Mouse (Mus musculus): ENCODE measurements at regions not wholly inside any gene's neighbourhood (a gene's known extent, or its start where the extent isn't known, plus 50 kb on each side); places are given as distances from the start of the nearest gene placed in this dataset.

DNA sequence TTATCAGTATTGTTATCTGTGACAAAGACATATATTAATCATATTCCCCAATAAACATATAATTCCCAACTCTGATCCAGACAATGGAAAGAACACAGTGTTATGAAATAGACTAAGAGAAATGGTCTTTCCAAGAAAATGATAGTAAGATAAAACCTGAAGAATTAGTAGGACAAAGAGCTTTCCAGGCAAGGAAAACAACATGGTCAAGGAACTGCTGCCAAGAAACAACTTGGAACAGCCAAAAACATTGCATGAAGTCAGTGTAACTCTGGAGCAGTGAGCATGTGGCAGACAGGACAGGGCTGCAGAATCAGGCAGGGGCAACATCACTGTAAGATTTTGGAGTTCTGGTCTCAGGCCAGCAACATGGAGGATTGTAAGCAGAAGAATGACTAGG lies 288.0 kb downstream of the Ostf1 start:
- H3K27me3 ChIP-seq (ENCODE audit: control insufficient read depth, insufficient read depth, low read length), result no peaks in the 10 kb centered on the region; the same call in 1 of the 2 replicates
- no peaks in the 10 kb centered on the region for H3K4me1 ChIP-seq (ENCODE audit: control insufficient read depth, insufficient read depth, low read length)
- no peak overlapping the region for H3K27ac ChIP-seq (ENCODE audit: insufficient read depth, low read length)
- TF ChIP-seq CTCF (IDR thresholded peaks at IDR 0.05; ENCODE audit: borderline replicate concordance, insufficient read depth, low read depth, low read length), result no peak
- no peak for TF ChIP-seq POLR2A (IDR thresholded peaks at IDR 0.05; ENCODE audit: borderline replicate concordance, insufficient read depth, low read length)
- DNase-seq, result no peak
- H3K4me3 ChIP-seq (replicated peaks; ENCODE audit: insufficient read depth, low read depth, low read length), result no peak overlapping the region

DNA sequence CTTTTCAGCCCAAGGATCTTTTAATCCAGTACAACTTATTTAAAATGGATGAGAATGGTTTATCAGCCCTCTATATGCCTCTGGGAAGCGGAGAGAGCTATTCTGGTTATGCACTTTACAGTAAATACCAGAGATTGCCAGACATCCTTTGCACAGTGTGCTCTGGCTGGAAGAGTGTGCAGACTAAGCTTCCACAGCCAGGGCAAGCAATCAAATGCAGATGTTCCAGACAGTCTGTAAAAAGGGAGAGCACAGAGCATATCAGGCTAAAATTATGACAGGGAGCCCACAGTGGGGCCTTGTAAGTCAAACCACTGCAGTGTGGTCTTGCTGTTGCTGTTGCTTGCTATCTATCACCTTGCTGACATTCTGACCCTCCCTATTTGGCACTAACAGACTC lies 288.6 kb downstream of the Ostf1 start:
- Histone ChIP-seq H3K27me3 (ENCODE audit: control insufficient read depth, insufficient read depth, low read length) (no peaks in the 10 kb centered on the region; the same call in 1 of the 2 replicates), H3K4me1 (ENCODE audit: control insufficient read depth, insufficient read depth, low read length) (no peaks in the 10 kb centered on the region), H3K4me3 (replicated peaks; ENCODE audit: insufficient read depth, low read depth, low read length) (no peak overlapping the region), H3K27ac (ENCODE audit: insufficient read depth, low read length) (no peak overlapping the region)
- DNase-seq, result no peak
- 85% methylated on average over 1 of the region's 1 CpGs for WGBS
- TF ChIP-seq CTCF (IDR thresholded peaks at IDR 0.05; ENCODE audit: borderline replicate concordance, insufficient read depth, low read depth, low read length), result no peak
- no peak for TF ChIP-seq POLR2A (IDR thresholded peaks at IDR 0.05; ENCODE audit: borderline replicate concordance, insufficient read depth, low read length)

DNA sequence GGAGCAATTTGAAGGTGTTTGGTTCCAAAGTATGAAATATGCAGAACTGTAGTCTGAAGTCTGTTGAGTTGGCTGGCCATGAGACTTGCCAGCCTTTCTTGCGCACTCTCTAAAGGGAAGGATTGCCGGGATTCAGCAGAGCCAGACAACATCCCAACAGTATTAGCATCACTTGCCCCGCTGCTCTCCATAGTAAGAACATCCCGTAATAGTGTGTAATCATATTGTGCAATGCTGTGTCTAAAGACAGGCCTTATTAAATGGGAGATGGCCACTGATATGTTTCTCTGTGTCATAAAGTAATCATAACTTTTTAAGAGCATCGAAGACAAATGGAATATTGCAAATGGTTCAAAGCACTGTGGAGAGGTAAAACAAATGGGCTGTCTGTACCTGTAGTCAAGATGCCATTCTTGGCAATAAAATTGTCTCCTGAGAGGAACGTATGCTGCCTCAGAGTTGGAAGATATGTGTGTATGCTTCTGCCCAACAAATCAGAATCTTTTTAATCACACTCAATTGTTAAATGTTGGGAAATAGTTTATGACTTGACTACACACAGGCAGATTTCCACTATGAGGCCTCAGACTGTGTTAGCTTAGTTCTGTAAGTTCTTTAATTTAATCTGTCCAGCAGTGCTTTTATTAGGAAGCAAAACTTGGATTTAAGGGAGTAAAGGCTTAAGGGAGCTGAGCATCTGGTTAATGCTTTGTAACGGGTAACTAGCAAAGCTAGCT lies 293.6 kb downstream of the Ostf1 start:
- Histone ChIP-seq H3K4me1 (ENCODE audit: control insufficient read depth, insufficient read depth, low read length) (no peaks in the 10 kb centered on the region), H3K27me3 (ENCODE audit: control insufficient read depth, insufficient read depth, low read length) (no peaks in the 10 kb centered on the region; the same call in 1 of the 2 replicates), H3K27ac (ENCODE audit: insufficient read depth, low read length) (no peak overlapping the region), H3K4me3 (replicated peaks; ENCODE audit: insufficient read depth, low read depth, low read length) (no peak overlapping the region)
- WGBS, result 90% methylated on average over 7 of the region's 7 CpGs
- TF ChIP-seq CTCF (IDR thresholded peaks at IDR 0.05; ENCODE audit: borderline replicate concordance, insufficient read depth, low read depth, low read length), result no peak
- TF ChIP-seq POLR2A (IDR thresholded peaks at IDR 0.05; ENCODE audit: borderline replicate concordance, insufficient read depth, low read length), result no peak
- DNase-seq, result no peak

- Histone ChIP-seq H3K27ac (ENCODE audit: insufficient read depth, low read length) (no peak overlapping the region), H3K4me3 (replicated peaks; ENCODE audit: insufficient read depth, low read depth, low read length) (no peak overlapping the region), H3K27me3 (ENCODE audit: control insufficient read depth, insufficient read depth, low read length) (no peaks in the 10 kb centered on the region; the same call in 1 of the 2 replicates), H3K4me1 (ENCODE audit: control insufficient read depth, insufficient read depth, low read length) (no peaks in the 10 kb centered on the region)
- TF ChIP-seq CTCF (IDR thresholded peaks at IDR 0.05; ENCODE audit: borderline replicate concordance, insufficient read depth, low read depth, low read length), result no peak
- no peak for TF ChIP-seq POLR2A (IDR thresholded peaks at IDR 0.05; ENCODE audit: borderline replicate concordance, insufficient read depth, low read length)
- WGBS, result 89% methylated on average over 4 of the region's 4 CpGs
- no peak for DNase-seq
Observed at GRCm38 (mm10) chr19:18336637-18337036, 295.0 kb downstream of the Ostf1 start.

- no peaks in the 10 kb centered on the region; the same call in 1 of the 2 replicates for H3K27me3 ChIP-seq (ENCODE audit: control insufficient read depth, insufficient read depth, low read length)
- no peak for DNase-seq
- WGBS, result 73% methylated on average over 7 of the region's 7 CpGs
- no peak overlapping the region for H3K4me3 ChIP-seq (replicated peaks; ENCODE audit: insufficient read depth, low read depth, low read length)
- no peak overlapping the region for H3K27ac ChIP-seq (ENCODE audit: insufficient read depth, low read length)
- no peak for TF ChIP-seq CTCF (IDR thresholded peaks at IDR 0.05; ENCODE audit: borderline replicate concordance, insufficient read depth, low read depth, low read length)
- no peak for TF ChIP-seq POLR2A (IDR thresholded peaks at IDR 0.05; ENCODE audit: borderline replicate concordance, insufficient read depth, low read length)
- no peaks in the 10 kb centered on the region for H3K4me1 ChIP-seq (ENCODE audit: control insufficient read depth, insufficient read depth, low read length)
Observed at GRCm38 (mm10) chr19:18334639-18335038, 297.0 kb downstream of the Ostf1 start.

GRCm38 (mm10) chr19:18331811-18332210 lies 299.8 kb downstream of the Ostf1 start:
- no peaks in the 10 kb centered on the region for H3K4me1 ChIP-seq (ENCODE audit: control insufficient read depth, insufficient read depth, low read length)
- H3K4me3 ChIP-seq (replicated peaks; ENCODE audit: insufficient read depth, low read depth, low read length), result no peak overlapping the region
- no peak overlapping the region for H3K27ac ChIP-seq (ENCODE audit: insufficient read depth, low read length)
- 48% methylated on average over 7 of the region's 7 CpGs for WGBS
- H3K27me3 ChIP-seq (ENCODE audit: control insufficient read depth, insufficient read depth, low read length), result no peaks in the 10 kb centered on the region; the same call in 1 of the 2 replicates
- DNase-seq, result no peak
- TF ChIP-seq CTCF (IDR thresholded peaks at IDR 0.05; ENCODE audit: borderline replicate concordance, insufficient read depth, low read depth, low read length), result no peak
- no peak for TF ChIP-seq POLR2A (IDR thresholded peaks at IDR 0.05; ENCODE audit: borderline replicate concordance, insufficient read depth, low read length)

DNA sequence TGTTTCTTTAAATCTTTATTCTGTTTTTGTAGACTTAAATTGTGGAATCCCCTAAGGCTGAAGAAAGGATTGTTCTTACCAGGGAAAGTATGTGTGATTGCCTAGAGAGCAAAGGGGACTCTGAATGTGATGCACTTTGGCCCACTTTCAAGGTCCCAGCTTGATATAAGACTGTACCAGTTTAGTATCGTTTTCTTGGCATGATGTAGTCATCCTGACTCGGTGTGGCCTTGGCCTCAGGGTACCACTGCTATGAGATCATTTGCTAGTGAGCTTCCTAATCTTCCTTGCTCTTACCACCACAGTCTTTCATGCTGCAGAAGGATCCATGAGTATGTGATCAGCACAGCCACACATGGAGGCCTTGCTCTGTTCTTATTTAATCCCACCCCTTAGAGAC lies 302.2 kb downstream of the Ostf1 start:
- no peak for DNase-seq
- no peak overlapping the region for H3K4me3 ChIP-seq (replicated peaks; ENCODE audit: insufficient read depth, low read depth, low read length)
- no peaks in the 10 kb centered on the region for H3K27me3 ChIP-seq (ENCODE audit: control insufficient read depth, insufficient read depth, low read length)
- TF ChIP-seq POLR2A (IDR thresholded peaks at IDR 0.05; ENCODE audit: borderline replicate concordance, insufficient read depth, low read length), result no peak
- no peak for TF ChIP-seq CTCF (IDR thresholded peaks at IDR 0.05; ENCODE audit: borderline replicate concordance, insufficient read depth, low read depth, low read length)
- H3K27ac ChIP-seq (ENCODE audit: insufficient read depth, low read length), result no peak overlapping the region
- WGBS, result 4% methylated on average over 2 of the region's 2 CpGs
- H3K4me1 ChIP-seq (ENCODE audit: control insufficient read depth, insufficient read depth, low read length), result no peaks in the 10 kb centered on the region

DNA sequence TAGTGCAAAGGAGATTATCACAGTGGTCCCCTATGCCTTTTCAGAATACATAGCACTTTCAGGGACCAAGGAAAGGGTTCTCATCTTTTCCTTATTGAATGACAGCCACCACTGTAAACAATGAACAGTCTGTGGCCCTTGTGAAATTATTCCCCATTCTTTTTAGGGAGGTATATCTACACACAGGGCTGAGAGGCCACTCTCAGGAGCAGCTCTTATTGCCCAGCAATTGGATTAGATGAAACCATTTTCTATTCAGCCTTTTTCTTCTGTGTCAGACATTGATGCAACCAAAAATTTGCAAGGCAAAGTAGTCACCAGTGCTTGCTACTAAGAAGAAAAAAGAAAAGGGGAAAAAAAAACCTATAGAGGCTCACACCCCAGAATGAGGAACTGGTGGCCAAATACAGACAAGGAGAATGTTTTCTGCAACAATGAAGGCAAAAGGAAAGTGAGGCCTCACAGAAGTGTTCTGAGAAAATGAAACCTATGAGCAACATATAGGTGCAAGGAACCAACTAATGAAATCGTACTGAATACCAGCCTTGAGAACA lies 313.2 kb downstream of the Ostf1 start:
- H3K27ac ChIP-seq (ENCODE audit: insufficient read depth, low read length), result no peak overlapping the region
- H3K4me3 ChIP-seq (replicated peaks; ENCODE audit: insufficient read depth, low read depth, low read length), result no peak overlapping the region
- no peak for DNase-seq
- WGBS, result 90% methylated on average over 1 of the region's 1 CpGs
- H3K27me3 ChIP-seq (ENCODE audit: control insufficient read depth, insufficient read depth, low read length), result no peaks in the 10 kb centered on the region
- no peak for TF ChIP-seq CTCF (IDR thresholded peaks at IDR 0.05; ENCODE audit: borderline replicate concordance, insufficient read depth, low read depth, low read length)
- no peak for TF ChIP-seq POLR2A (IDR thresholded peaks at IDR 0.05; ENCODE audit: borderline replicate concordance, insufficient read depth, low read length)
- H3K4me1 ChIP-seq (ENCODE audit: control insufficient read depth, insufficient read depth, low read length), result no peaks in the 10 kb centered on the region

Measured in cerebellum, adult 2 months (tissue).